Mouse (Mus musculus): ENCODE results near the gene Padi3.
A peak's percentile ranks its signal among the peaks of the same experiment; 100 is the strongest.

The Padi3 gene

GRCm38 (mm10) chr4:140804601-140805000, 5.8 kb downstream of the Padi3 start:
- DNase-seq (ENCODE audit: low read depth, low spot score): no peak
- Histone ChIP-seq H3K36me3 (ENCODE audit: control insufficient read depth, insufficient read depth, low read length, poor library complexity, severe bottlenecking) (no peaks in the 10 kb centered on the region), H3K27me3 (ENCODE audit: control insufficient read depth, insufficient read depth, low read length, poor library complexity, severe bottlenecking) (no peaks in the 10 kb centered on the region)

DNA sequence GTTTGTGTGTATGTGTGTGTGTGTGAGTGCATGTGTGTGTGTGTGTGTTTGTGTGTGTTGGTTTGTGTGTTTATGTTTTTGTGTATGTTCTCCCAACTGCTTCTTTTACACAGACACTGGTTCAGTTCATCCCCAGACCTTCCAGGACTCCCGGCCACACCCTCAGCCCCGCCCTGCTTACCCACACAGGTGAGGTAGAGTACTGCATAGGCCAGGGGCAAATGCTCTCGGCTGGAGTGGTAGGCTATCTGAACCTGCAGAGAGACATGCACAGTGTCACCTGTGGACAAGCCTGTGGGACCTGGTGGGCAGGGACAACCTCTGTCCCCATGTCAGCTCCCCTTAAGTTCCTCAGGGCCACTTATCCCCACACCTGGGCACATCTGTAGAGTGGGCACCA, 9.1 kb downstream of the Padi3 start:
- DNase-seq (ENCODE audit: low read depth, low spot score): no peak
- H3K36me3 ChIP-seq (ENCODE audit: control insufficient read depth, insufficient read depth, low read length, poor library complexity, severe bottlenecking): no peaks in the 10 kb centered on the region
- no peaks in the 10 kb centered on the region for H3K27me3 ChIP-seq (ENCODE audit: control insufficient read depth, insufficient read depth, low read length, poor library complexity, severe bottlenecking)

DNA sequence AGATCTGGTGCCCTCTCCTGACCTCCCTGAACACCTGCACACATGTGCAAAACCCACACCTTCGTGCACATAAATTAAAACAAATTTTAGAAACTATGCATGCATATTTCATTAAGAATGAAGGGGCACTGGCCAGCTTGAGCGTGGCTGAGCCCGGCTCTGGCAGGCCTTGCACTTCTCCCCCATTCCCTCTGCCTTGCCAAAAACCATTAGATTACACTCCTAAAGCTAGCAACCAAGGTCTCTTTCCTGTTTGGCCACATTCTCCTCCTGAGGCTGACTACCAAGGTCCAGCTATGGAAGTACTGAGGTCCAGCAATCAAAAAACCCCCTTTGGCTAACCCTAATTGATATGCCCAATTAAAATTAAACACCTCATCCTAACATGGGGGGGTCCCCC, 13.7 kb downstream of the Padi3 start:
- DNase-seq (ENCODE audit: low read depth, low spot score): no peak
- Histone ChIP-seq H3K27me3 (ENCODE audit: control insufficient read depth, insufficient read depth, low read length, poor library complexity, severe bottlenecking) (no peaks in the 10 kb centered on the region), H3K36me3 (ENCODE audit: control insufficient read depth, insufficient read depth, low read length, poor library complexity, severe bottlenecking) (no peaks in the 10 kb centered on the region)

DNA sequence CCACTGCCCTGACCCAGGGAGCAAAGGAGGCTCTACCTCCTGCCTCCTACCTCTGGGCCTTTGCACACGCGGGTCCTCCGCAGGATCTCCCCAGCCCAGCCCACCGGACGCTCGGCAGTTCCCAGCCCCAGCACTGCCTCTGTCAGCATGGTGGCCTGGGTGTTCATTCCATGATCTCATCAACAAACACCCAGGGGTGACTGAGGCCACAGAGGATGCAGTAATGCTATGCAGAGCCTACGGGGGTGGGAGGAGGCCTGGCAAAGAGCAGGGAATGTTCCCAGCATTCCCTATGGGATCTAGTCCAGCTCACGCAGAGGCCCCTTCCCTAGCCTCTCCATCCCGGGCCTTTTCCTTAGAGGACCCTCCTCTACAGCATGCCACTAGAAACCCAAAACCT, 15.8 kb downstream of the Padi3 start:
- Histone ChIP-seq H3K36me3 (ENCODE audit: control insufficient read depth, insufficient read depth, low read length, poor library complexity, severe bottlenecking) (no peaks in the 10 kb centered on the region), H3K27me3 (ENCODE audit: control insufficient read depth, insufficient read depth, low read length, poor library complexity, severe bottlenecking) (no peaks in the 10 kb centered on the region)
- no peak for DNase-seq (ENCODE audit: low read depth, low spot score)

GRCm38 (mm10) chr4:140793795-140794194, 16.7 kb downstream of the Padi3 start:
- H3K27me3 ChIP-seq (ENCODE audit: control insufficient read depth, insufficient read depth, low read length, poor library complexity, severe bottlenecking): no peaks in the 10 kb centered on the region
- H3K36me3 ChIP-seq (ENCODE audit: control insufficient read depth, insufficient read depth, low read length, poor library complexity, severe bottlenecking): no peaks in the 10 kb centered on the region

GRCm38 (mm10) chr4:140792584-140792983, 17.9 kb downstream of the Padi3 start:
- Histone ChIP-seq H3K36me3 (ENCODE audit: control insufficient read depth, insufficient read depth, low read length, poor library complexity, severe bottlenecking) (no peaks in the 10 kb centered on the region), H3K27me3 (ENCODE audit: control insufficient read depth, insufficient read depth, low read length, poor library complexity, severe bottlenecking) (no peaks in the 10 kb centered on the region)

More at GRCm38 (mm10) chr4:140793795-140794194, 16.7 kb downstream of the Padi3 start:
- DNase-seq (ENCODE audit: low read depth, low spot score): no peak

GRCm38 (mm10) chr4:140791071-140791470, 19.4 kb downstream of the Padi3 start:
- H3K36me3 ChIP-seq (ENCODE audit: control insufficient read depth, insufficient read depth, low read length, poor library complexity, severe bottlenecking): no peaks in the 10 kb centered on the region
- H3K27me3 ChIP-seq (ENCODE audit: control insufficient read depth, insufficient read depth, low read length, poor library complexity, severe bottlenecking): no peaks in the 10 kb centered on the region
- no peak for DNase-seq (ENCODE audit: low read depth, low spot score)

More at GRCm38 (mm10) chr4:140792584-140792983, 17.9 kb downstream of the Padi3 start:
- DNase-seq (ENCODE audit: low read depth, low spot score): no peak

DNA sequence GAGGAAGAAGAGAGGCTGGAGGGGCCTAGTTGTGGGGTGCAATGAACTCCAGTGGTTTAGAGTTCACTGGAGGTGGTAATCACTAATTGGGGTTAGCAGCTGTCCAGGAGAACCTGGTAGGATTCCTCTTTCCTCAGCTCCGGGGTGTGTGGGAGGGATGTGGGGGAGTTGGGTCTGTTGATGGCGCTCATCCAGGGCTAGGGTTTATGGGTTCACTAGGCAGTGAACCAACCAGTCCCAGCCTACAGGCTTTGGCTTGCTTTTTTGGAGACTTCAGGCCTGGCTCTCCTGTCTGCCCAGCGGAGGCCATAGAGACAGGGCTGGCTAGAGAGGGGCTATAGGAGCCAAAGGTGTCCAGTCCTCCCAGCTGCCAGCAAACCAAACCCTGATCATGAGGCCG, 20.5 kb downstream of the Padi3 start:
- Histone ChIP-seq H3K36me3 (ENCODE audit: control insufficient read depth, insufficient read depth, low read length, poor library complexity, severe bottlenecking) (no peaks in the 10 kb centered on the region), H3K27me3 (ENCODE audit: control insufficient read depth, insufficient read depth, low read length, poor library complexity, severe bottlenecking) (no peaks in the 10 kb centered on the region)
- DNase-seq (ENCODE audit: low read depth, low spot score): no peak

DNA sequence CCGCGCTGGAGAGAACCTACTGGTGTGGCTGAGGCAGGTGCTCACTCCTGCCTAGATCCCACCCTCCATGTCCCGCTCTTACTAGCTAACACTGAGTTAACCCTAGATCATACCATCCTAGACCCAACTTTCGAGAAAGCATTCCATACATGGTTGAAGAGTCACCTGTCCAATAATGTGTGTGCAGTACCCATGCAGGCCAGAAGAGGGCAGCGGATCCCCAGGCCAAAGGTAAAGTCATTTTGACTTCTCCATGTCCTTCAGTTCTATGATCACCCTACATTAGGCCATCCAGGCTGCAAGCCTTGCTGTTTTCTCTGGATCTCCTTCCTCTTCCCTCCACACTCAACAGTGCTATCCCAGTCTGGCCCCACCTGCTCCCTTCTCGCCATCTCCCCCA, 21.5 kb downstream of the Padi3 start:
- no peaks in the 10 kb centered on the region for H3K36me3 ChIP-seq (ENCODE audit: control insufficient read depth, insufficient read depth, low read length, poor library complexity, severe bottlenecking)
- peak; percentile 80 for DNase-seq (ENCODE audit: low read depth, low spot score)
- H3K27me3 ChIP-seq (ENCODE audit: control insufficient read depth, insufficient read depth, low read length, poor library complexity, severe bottlenecking): no peaks in the 10 kb centered on the region

DNA sequence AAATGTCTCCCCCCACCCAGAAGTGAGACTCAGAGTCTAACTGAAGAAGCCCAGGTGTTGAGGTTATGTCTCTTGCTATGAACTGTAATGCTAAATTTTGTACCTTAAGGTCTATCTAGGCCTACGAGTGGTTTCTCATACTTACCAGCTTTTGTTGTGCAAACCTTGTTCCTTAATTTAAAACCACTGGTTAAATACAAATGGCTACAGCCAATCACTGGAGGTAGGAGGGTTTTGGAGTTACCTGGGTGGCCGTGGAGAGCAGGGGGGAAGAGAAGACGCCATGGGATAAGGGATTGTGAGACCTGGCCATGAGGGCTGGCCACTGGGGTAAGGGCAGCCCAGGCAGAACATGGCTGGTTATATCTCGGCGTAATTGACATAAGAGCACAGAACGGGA, 22.2 kb downstream of the Padi3 start:
- DNase-seq (ENCODE audit: low read depth, low spot score): no peak
- Histone ChIP-seq H3K27me3 (ENCODE audit: control insufficient read depth, insufficient read depth, low read length, poor library complexity, severe bottlenecking) (no peaks in the 10 kb centered on the region), H3K36me3 (ENCODE audit: control insufficient read depth, insufficient read depth, low read length, poor library complexity, severe bottlenecking) (no peaks in the 10 kb centered on the region)

DNA sequence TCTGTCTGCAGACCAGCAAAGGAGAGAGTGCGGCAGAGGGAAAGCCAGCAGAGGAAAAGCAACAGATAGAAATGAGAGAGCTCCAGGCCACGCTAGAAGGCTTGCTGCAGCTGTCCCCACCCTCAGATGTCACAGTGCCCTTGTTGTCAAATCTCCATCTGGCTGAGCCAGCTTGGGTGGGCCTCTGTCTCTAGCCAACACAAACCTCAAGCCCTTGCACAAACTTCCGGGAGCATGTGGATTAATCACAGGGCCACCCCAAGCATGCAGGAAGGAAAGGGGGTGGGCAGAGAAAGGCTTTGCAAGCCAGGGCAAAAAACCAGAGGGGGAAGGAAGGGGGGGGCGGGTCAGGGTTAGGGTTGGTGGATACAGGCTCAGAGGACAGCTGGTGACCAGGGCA, 23.0 kb downstream of the Padi3 start:
- no peak for DNase-seq (ENCODE audit: low read depth, low spot score)
- H3K27me3 ChIP-seq (ENCODE audit: control insufficient read depth, insufficient read depth, low read length, poor library complexity, severe bottlenecking): no peaks in the 10 kb centered on the region
- no peaks in the 10 kb centered on the region for H3K36me3 ChIP-seq (ENCODE audit: control insufficient read depth, insufficient read depth, low read length, poor library complexity, severe bottlenecking)

DNA sequence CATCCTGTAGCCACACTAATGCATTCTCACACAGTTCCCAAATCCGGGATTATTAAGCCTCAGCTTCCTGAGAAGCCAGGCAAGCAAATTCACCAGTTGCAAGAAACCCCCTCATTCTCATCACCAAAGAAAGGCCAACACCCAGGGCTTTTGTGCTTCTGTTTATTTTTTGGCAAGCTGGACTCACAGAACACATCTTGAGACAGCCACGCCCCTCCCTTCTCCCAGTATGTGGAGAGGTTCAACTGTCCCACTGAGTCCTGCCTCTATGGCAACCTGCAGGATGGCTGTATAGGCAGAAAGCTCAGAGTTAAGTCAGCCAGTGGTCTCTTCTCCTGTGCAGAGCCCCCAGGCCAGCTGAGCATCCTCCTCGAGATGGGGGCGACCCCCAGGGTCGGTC, 25.2 kb downstream of the Padi3 start:
- H3K27me3 ChIP-seq (ENCODE audit: control insufficient read depth, insufficient read depth, low read length, poor library complexity, severe bottlenecking): no peaks in the 10 kb centered on the region
- H3K36me3 ChIP-seq (ENCODE audit: control insufficient read depth, insufficient read depth, low read length, poor library complexity, severe bottlenecking): no peaks in the 10 kb centered on the region
- no peak for DNase-seq (ENCODE audit: low read depth, low spot score)

GRCm38 (mm10) chr4:140784292-140784945, 26.0 kb downstream of the Padi3 start:
- DNase-seq (ENCODE audit: low read depth, low spot score): no peak
- H3K36me3 ChIP-seq (ENCODE audit: control insufficient read depth, insufficient read depth, low read length, poor library complexity, severe bottlenecking): no peaks in the 10 kb centered on the region

DNA sequence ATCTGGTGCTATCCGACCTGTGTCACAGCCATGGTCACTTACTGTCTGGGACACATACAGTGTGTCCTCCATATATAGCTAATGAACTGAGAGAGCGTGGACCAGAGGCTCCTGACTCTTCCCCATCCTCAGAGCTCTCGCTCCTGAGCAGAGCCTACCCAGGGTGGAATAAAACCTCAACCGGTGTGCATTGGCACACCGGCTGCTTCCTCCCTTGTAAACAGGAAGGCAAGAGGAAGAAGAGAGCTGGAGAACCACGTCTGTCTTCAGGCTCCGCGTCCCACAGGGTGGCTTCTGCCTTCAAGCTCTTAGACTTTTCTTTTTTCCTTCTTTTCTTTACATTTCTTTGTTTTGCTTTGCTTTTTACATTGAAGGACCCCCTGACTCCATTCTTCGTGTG, 27.6 kb downstream of the Padi3 start:
- Histone ChIP-seq H3K36me3 (ENCODE audit: control insufficient read depth, insufficient read depth, low read length, poor library complexity, severe bottlenecking) (no peaks in the 10 kb centered on the region), H3K27me3 (ENCODE audit: control insufficient read depth, insufficient read depth, low read length, poor library complexity, severe bottlenecking) (no peaks in the 10 kb centered on the region)
- DNase-seq (ENCODE audit: low read depth, low spot score): no peak

More at GRCm38 (mm10) chr4:140784292-140784945, 26.0 kb downstream of the Padi3 start:
- H3K27me3 ChIP-seq (ENCODE audit: control insufficient read depth, insufficient read depth, low read length, poor library complexity, severe bottlenecking): no peaks in the 10 kb centered on the region

DNA sequence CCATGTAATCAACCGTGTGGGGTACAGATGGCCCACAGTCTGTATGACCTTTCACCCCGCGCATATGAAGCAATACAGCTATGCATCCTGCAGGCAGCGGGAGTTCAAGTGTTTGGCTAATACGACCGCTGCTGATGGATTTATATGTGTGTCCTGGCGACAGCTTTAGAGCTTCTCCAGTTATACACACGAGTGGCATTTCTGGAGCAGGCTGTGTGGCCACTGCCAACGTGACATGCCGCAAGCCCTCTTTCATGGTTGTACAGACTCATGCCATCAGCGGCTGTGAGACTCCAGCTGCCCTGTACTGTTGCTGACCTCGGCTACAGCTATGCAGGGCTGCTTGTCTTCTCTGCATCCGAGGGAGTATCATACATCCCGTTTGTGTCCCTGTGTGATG, 29.9 kb downstream of the Padi3 start:
- no peaks in the 10 kb centered on the region for H3K36me3 ChIP-seq (ENCODE audit: control insufficient read depth, insufficient read depth, low read length, poor library complexity, severe bottlenecking)
- H3K27me3 ChIP-seq (ENCODE audit: control insufficient read depth, insufficient read depth, low read length, poor library complexity, severe bottlenecking): no peaks in the 10 kb centered on the region
- DNase-seq (ENCODE audit: low read depth, low spot score): no peak

DNA sequence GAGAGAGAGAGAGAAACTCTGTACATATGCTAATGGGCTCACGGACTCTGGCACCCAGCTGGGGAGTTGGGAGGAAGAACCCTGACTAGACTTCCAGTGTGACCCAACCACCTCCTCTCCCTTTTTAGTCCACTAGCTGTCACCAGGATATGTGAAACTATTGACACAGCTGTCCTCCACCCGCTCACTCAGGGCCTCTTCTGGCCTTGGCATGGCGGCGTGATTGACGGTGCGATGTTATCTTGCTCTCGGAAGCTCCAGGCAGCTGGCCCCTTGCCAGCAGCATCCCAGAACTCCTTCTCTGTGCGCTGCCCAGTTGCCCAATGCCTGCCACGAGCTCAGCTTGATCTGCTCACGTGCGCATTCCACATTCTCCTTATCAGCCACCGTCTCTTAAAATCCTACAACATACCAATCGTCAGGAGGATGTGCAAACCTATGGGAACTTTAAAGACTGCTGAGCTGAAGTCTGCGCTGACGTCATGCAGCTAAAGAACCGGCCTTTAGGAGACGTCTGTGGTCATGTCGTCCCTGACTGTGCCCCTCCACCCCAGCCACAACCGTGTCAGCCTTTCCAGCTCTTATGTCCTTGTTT, 30.5 kb downstream of the Padi3 start:
- no peak for DNase-seq (ENCODE audit: low read depth, low spot score)
- Histone ChIP-seq H3K36me3 (ENCODE audit: control insufficient read depth, insufficient read depth, low read length, poor library complexity, severe bottlenecking) (no peaks in the 10 kb centered on the region), H3K27me3 (ENCODE audit: control insufficient read depth, insufficient read depth, low read length, poor library complexity, severe bottlenecking) (no peaks in the 10 kb centered on the region)

Data from splenic B cell, adult 2 months (primary cell).